Mouse (Mus musculus): ENCODE results near the gene Snf8.
A peak's percentile ranks its signal among the peaks of the same experiment; 100 is the strongest.

The Snf8 gene

DNA sequence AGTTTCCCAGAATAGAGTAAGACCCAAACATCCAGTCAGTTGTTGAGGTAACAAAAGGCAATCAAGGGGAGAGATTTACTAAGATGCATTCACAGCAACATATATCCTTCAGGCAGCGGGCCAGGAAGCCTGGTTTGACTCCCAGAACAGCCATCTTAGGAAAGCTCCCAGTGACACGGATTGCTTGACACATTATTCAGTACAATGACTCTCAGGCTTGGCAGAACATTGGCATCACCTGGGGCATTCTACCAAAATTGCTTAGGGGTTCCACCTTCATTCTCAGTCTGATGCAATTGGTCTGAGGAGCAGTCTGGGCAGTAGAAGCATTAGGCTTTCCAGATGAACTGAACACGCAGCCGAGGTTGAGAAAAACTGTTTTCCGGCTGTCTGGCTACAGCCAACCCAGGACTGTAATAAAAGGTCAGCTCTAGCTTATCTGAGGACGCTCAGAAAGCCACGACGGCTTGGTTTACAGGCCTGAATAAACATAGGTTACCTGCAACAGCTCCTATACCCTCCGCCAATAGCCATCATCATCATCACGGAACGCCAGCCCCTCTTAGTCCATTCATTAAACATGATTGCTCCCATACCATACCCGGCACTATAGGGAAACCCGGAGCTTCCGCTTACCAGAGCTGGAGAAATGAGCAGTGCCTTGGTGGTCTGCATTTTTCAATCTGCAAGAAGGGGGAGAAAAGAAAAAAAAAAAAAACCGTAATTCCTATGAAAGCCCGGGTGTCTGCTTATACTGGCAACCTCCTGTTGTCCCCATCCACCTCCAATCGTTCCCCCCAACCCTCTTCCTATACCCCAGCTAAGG is 39.9 kb downstream of the Snf8 start:
- DNase-seq (ENCODE audit: low read depth, low spot score), result no peak

- DNase-seq (ENCODE audit: low read depth, low spot score), result no peak
These were observed 40.5 kb downstream of the Snf8 start for GRCm38 (mm10) chr11:96075177-96075508.

DNA sequence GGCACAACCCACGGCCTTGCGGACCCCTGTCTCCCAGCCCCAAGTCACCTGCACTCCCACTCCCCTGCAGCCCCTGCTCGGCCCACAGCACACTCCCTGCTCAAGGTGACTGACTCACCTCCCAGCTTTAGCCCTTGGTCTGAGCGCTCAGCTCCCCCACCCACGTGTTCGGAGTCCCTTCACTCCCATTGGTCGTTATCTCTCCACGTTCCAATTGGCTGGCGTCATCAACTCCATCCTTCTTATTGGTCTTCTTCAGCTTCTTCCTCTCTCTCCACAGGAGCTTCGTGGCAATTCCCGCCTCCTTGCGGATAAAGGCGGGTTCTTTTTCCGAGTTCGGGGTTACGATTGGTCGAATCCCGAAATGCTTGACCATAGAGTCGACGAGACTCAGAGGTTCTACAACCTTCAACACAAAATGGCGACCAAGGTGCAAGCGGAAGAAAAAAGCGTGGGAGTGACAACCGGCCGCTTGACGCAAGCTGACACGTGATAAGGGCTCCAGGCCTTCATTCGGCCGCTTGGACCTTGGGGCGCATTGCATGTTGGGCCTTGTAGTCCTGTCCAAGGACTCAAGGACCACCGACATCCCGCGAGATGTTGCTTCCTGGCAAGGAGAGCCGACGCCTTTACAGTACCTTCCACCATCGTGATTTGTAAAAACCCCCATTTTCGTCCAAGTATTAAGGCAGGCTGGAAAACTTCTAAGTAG is 41.0 kb downstream of the Snf8 start, which contains the start of gene Atp5g1:
Atp5g1 (minus strand) TSS at position 162 of the 712 bp plus-strand sequence.
- peak; percentile 100 for DNase-seq (ENCODE audit: low read depth, low spot score)

DNA sequence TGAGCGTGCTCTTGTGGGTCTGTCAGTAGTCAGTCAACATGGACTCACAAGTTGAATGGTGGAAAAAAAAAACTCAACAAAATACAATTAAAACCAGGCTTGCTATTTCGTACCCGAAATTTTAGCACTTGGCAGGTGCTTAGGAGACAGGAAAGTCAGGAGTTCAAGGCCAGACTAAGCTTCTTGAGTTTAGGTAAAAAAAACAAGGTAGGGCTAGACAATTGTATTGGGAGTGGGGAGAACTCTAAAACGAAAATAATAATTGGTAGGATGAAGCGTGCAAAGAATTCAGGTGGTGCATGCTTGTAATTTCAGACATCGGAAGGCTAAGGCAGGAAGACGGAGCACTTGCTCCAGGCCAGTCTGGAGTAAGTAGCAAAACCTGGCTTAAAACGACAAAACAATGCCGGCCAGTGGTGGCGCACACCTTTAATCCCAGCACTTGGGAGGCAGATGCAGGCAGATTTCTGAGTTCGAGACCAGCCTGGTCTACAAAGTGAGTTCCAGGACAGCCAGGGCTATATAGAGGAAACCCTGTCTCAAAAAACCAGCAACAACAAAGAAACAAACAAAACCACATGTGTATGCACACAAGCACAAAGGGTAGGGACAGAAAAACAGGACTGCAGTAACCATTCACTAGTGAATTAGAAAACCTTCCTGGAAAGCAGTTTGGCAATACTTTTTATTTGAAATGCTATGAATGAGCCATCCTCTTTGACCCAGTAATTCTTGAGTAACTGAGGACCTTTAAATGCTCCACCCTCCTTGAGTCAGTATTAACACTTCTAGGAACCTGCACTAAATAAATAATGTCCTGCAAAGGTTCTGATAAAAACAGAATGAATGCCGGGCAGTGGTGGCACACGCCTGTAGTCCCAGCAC is 41.8 kb downstream of the Snf8 start:
- DNase-seq (ENCODE audit: low read depth, low spot score), result no peak

GRCm38 (mm10) chr11:96080736-96081135 is 46.1 kb downstream of the Snf8 start:
- DNase-seq (ENCODE audit: low read depth, low spot score), result no peak

GRCm38 (mm10) chr11:96082682-96083081 is 48.0 kb downstream of the Snf8 start:
- no peak for DNase-seq (ENCODE audit: low read depth, low spot score)

- DNase-seq (ENCODE audit: low read depth, low spot score), result no peak
These were observed 53.3 kb downstream of the Snf8 start for GRCm38 (mm10) chr11:96087981-96088380.

DNA sequence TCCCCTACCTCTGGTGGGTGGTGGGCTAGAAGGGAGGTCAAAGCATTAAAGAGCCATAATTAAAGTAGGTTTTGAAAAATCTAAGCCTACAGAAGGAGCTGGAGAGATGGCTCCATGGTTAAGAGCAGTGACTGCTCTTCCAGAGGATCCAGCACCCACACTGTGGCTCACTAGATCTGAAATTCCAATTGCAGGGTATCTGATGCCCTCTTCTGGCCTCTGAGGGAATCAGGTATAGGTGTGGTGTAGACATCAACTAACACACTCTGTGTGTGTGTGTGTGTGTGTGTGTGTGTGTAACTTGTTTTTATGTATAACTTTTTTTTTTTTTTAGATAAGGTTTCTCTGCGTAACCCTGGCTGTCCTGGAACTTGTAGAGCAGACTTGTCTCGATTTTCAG is 56.4 kb downstream of the Snf8 start:
- no peak for DNase-seq (ENCODE audit: low read depth, low spot score)

- no peak for DNase-seq (ENCODE audit: low read depth, low spot score)
These were observed 58.1 kb downstream of the Snf8 start for GRCm38 (mm10) chr11:96092674-96093291.

- no peak for DNase-seq (ENCODE audit: low read depth, low spot score)
These were observed 58.7 kb downstream of the Snf8 start for GRCm38 (mm10) chr11:96093361-96093760.

Measured in skeletal muscle tissue, adult 2 months (tissue).